Comparison of ENCODE assay signal across 14 mouse cellular contexts in genomic region chr14:54229849-54230248, GRCm38 (mm10). TPM values are rescaled to one million over a fixed set of nuclear protein-coding genes. Genes with fewer than 3 reads are reported as not detected.
DNase-seq lines count a peak whose midpoint lies in the region; TF ChIP-seq lines count a peak whose summit lies in the region.
"Not testable (repeated sequence)": the region's sequence is repeated elsewhere in the genome, so short reads cannot be mapped to it uniquely, and the experiment has no call there.
"Had no signal": no experiment of that assay in that cellular context is flagged by ENCODE, and none has a peak within 500 bp of the region (broad histone marks: within the 10 kb centered on the region; RNA-seq: fewer than 3 reads in every experiment).

No protein-coding gene starts in this region.

- not testable (repeated sequence) for H3K36me3 ChIP-seq in ES-Bruce4 (ENCODE audit: control insufficient read depth, insufficient read depth, low read length, poor library complexity, severe bottlenecking); spleen, adult 2 months (ENCODE audit: control insufficient read depth, insufficient read depth, low read length)

- H3K4me3 ChIP-seq in ES-Bruce4 (ENCODE audit: low read depth, low read length); spleen, adult 2 months (ENCODE audit: extremely low read depth, insufficient read depth, insufficient read length): not testable (repeated sequence)

- WGBS in spleen, adult 2 months = 55% methylated on average over 4 of the region's 4 CpGs

- H3K4me1 ChIP-seq in ES-Bruce4 (ENCODE audit: control insufficient read depth, insufficient read depth, low read length) = not testable (repeated sequence)
- H3K4me1 ChIP-seq in spleen, adult 2 months (ENCODE audit: control insufficient read depth, insufficient read depth, insufficient read length) = peaks cover 44% of the 10 kb centered on the region

- TF ChIP-seq CTCF in ES-Bruce4 (IDR thresholded peaks at IDR 0.05; ENCODE audit: low read depth, low read length); spleen, adult 2 months (IDR thresholded peaks at IDR 0.05; ENCODE audit: extremely low read depth, insufficient read depth, insufficient read length, insufficient replicate concordance): not testable (repeated sequence)

- peak overlapping the region; percentile 78; the same call in 1 of the 2 replicates for H3K27ac ChIP-seq in ES-Bruce4 (ENCODE audit: insufficient read depth, low read length)
- H3K27ac ChIP-seq in spleen, adult 2 months (ENCODE audit: insufficient read depth, low read length) = peak overlapping the region; percentile 97

- peak; percentile 34 for DNase-seq in CD4-positive helper T cell, adult 2 months (ENCODE audit: low read depth, low spot score)
- DNase-seq in induced T-regulatory cell, adult 2 months (ENCODE audit: low read depth) = peak; percentile 61
- DNase-seq in naive thymus-derived CD4-positive, alpha-beta T cell, adult 2 months (ENCODE audit: low read depth) = peak; percentile 37
- not testable (repeated sequence) for DNase-seq in spleen, adult 2 months (ENCODE audit: low read depth in 1 of 2, low spot score in 2 of 2)

- not testable (repeated sequence) for H3K27me3 ChIP-seq in ES-Bruce4 (ENCODE audit: control insufficient read depth, insufficient read depth, low read length, poor library complexity, severe bottlenecking); spleen, adult 2 months (ENCODE audit: control insufficient read depth, insufficient read depth, low read length)

- not testable (repeated sequence) for TF ChIP-seq POLR2A in ES-Bruce4 (IDR thresholded peaks at IDR 0.05; ENCODE audit: insufficient read depth, low read length); spleen, adult 2 months (IDR thresholded peaks at IDR 0.05; ENCODE audit: low read depth, low read length)

- not testable (repeated sequence) for H3K9me3 ChIP-seq in ES-Bruce4 (replicated peaks; ENCODE audit: control insufficient read depth, insufficient read depth, low read length, poor library complexity, severe bottlenecking)

- TF ChIP-seq EP300 in ES-Bruce4 (IDR thresholded peaks at IDR 0.05; ENCODE audit: insufficient read depth, low read depth, low read length) = not testable (repeated sequence)

- H3K9ac ChIP-seq in ES-Bruce4 (ENCODE audit: low read depth, poor library complexity, severe bottlenecking) = not testable (repeated sequence)

RNA-seq across cellular contexts. Expression of gene Dad1, which starts 24.1 kb away (rescaled TPM):
- polyA plus RNA-seq in ES-Bruce4 (2011; ENCODE audit: insufficient read depth, insufficient read length, low read depth, missing spikeins) = 119 and 129 TPM in 2 replicates
- 309 and 372 TPM in 2 replicates for polyA plus RNA-seq in spleen, adult 2 months (2012; rRNA removed)

RNA-seq across cellular contexts. Expression of gene Abhd4, which starts 24.1 kb away (rescaled TPM):
- 102 and 109 TPM in 2 replicates for polyA plus RNA-seq in ES-Bruce4 (2011; ENCODE audit: insufficient read depth, insufficient read length, low read depth, missing spikeins)
- polyA plus RNA-seq in spleen, adult 2 months (2012; rRNA removed) = 17.9 and 23.4 TPM in 2 replicates

RNA-seq across cellular contexts. Expression of gene Olfr49, which starts 54.9 kb away (rescaled TPM):
- not detected in 2 replicates for polyA plus RNA-seq in ES-Bruce4 (2011; ENCODE audit: insufficient read depth, insufficient read length, low read depth, missing spikeins)
- polyA plus RNA-seq in spleen, adult 2 months (2012; rRNA removed) = not detected in 2 replicates
- polyA plus RNA-seq: adrenal gland, adult 2 months; cerebellum, adult 2 months; cortical plate, adult 2 months; embryonic facial prominence, embryonic 10.5 days; embryonic facial prominence, embryonic 12.5 days; forebrain, embryonic 11.5 days; forebrain, embryonic 13.5 days; forebrain, embryonic 15.5 days; forebrain, postnatal 0 days had no signal
